Mouse (Mus musculus) intestine, embryonic 16.5 days (tissue): ENCODE results near the gene Mthfs. TPM values are rescaled to one million over a fixed set of nuclear protein-coding genes. Genes with fewer than 3 reads are reported as not detected.
A peak's percentile ranks its signal among the peaks of the same experiment; 100 is the strongest.
"Not testable (repeated sequence)": the region's sequence is repeated elsewhere in the genome, so short reads cannot be mapped to it uniquely, and the experiment has no call there.

Source experiments
- ATAC-seq: fragments of 200-750 bp; cut with Nextera tagmentation; 2 replicates; pipeline ENCODE4 v1.8.0; 2017; ENCODE audit warnings: moderate TSS enrichment, moderate library complexity
- H3K27ac ChIP-seq: fragments of 300-500 bp; sonication (generic); 2 replicates; pipeline ENCODE4 v1.5.1; 2014; ENCODE audit warnings: mild to moderate bottlenecking, low read length
- H3K27me3 ChIP-seq: fragments of 300-500 bp; sonication (generic); replicated peaks from 2 replicates; pipeline ENCODE4 v1.6.1; 2014; ENCODE audit warnings: low read length, control low read depth, mixed read lengths; ENCODE audit not compliant: control insufficient read depth, insufficient read depth
- H3K36me3 ChIP-seq: fragments of 300-500 bp; sonication (generic); 2 replicates; pipeline ENCODE4 v1.6.1; 2014; ENCODE audit warnings: low read length, control low read depth; ENCODE audit not compliant: control insufficient read depth, insufficient read depth
- H3K4me1 ChIP-seq: fragments of 300-500 bp; sonication (generic); 2 replicates; pipeline ENCODE4 v1.6.1; 2014; ENCODE audit warnings: low read length, control low read depth, mixed read lengths; ENCODE audit not compliant: control insufficient read depth, insufficient read depth
- H3K4me2 ChIP-seq: fragments of 300-500 bp; sonication (generic); 2 replicates; pipeline ENCODE4 v1.6.1; 2014; ENCODE audit warnings: low read depth, low read length, control low read depth
- H3K4me3 ChIP-seq: fragments of 300-500 bp; sonication (generic); 2 replicates; pipeline ENCODE4 v1.5.1; 2014; ENCODE audit warnings: mild to moderate bottlenecking, low read length
- H3K9ac ChIP-seq: fragments of 300-500 bp; sonication (generic); 2 replicates; pipeline ENCODE4 v1.6.1; 2014; ENCODE audit warnings: low read depth, low read length
- H3K9me3 ChIP-seq: fragments of 300-500 bp; sonication (generic); 2 replicates; pipeline ENCODE4 v1.6.1; 2016; ENCODE audit warnings: low read length, control low read depth; ENCODE audit not compliant: control insufficient read depth
- WGBS: fragments of 180-500 bp; shearing (Covaris S2); extraction: QIAGEN DNeasy Blood & Tissue Kit; methylation state at CpG from one replicate; pipeline ENCODE4 v1.1.7; 2014; 5-methylcytosine and 5-hydroxymethylcytosine counted together
- polyA plus RNA-seq: library from polyadenylated mRNA; unstranded; fragments of >200 nt; fragmentation: Nextera tagmentation; extraction: Ambion mirVana; gene quantifications from 2 replicates; pipeline ENCODE4 v1.2.1, GENCODE M21; 2015

Gene Mthfs
- 29.8 and 36.2 TPM in 2 replicates for polyA plus RNA-seq

GRCm38 (mm10) chr9:89210353-89211064 is at the start of gene Mthfs:
Mthfs (plus strand) TSS chr9:89210676.
- H3K9me3 ChIP-seq, H3K27ac ChIP-seq, H3K4me1 ChIP-seq, H3K27me3 ChIP-seq, H3K9ac ChIP-seq, H3K36me3 ChIP-seq: not testable (repeated sequence)
- H3K4me2 ChIP-seq: peak within 1 kb of the TSS; percentile 43
- WGBS: 23% methylated on average over 9 of the region's 12 CpGs
- peak; percentile 75 for ATAC-seq
- peak within 1 kb of the TSS; percentile 36 for H3K4me3 ChIP-seq

- H3K9me3 ChIP-seq, H3K9ac ChIP-seq, H3K4me1 ChIP-seq, H3K4me3 ChIP-seq, H3K36me3 ChIP-seq, ATAC-seq, H3K4me2 ChIP-seq, H3K27me3 ChIP-seq, H3K27ac ChIP-seq: not testable (repeated sequence)
These were observed 37.9 kb upstream of the Mthfs start for GRCm38 (mm10) chr9:89172539-89172938.

- not testable (repeated sequence) for H3K27ac ChIP-seq, ATAC-seq
- 30% methylated on average over 2 of the region's 3 CpGs for WGBS
These were observed 31.6 kb upstream of the Mthfs start for GRCm38 (mm10) chr9:89178833-89179232.

DNA sequence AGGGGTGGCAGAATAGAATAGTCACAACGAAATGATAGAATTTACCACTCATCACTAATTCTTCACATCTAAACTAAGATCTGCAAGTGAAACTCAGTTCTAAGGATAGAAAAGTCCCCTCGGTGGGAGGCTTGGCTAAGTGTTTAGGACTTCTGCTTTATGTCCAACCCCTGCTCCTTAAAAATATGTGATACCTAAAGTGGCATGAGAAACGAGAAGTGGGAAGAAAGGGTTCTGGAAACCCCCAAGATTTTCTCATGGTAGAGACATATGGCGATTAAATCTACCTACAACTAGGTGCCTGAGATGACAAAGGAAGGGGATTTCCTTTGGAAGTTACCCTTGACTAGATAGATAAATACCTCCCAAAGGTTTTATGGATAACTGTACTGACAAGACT is 31.0 kb upstream of the Mthfs start:
- not testable (repeated sequence) for H3K27ac ChIP-seq

More at GRCm38 (mm10) chr9:89178833-89179232, 31.6 kb upstream of the Mthfs start:
- H3K4me3 ChIP-seq, H3K36me3 ChIP-seq, H3K9ac ChIP-seq, H3K4me2 ChIP-seq, H3K4me1 ChIP-seq, H3K27me3 ChIP-seq, H3K9me3 ChIP-seq: not testable (repeated sequence)

GRCm38 (mm10) chr9:89187006-89187405 is 23.5 kb upstream of the Mthfs start:
- WGBS: 77% methylated on average over 15 of the region's 15 CpGs
- not testable (repeated sequence) for H3K27ac ChIP-seq, H3K9ac ChIP-seq, ATAC-seq, H3K36me3 ChIP-seq, H3K9me3 ChIP-seq, H3K4me2 ChIP-seq, H3K4me3 ChIP-seq, H3K27me3 ChIP-seq, H3K4me1 ChIP-seq

More for the DNA sequence above, 31.0 kb upstream of the Mthfs start:
- not testable (repeated sequence) for H3K9me3 ChIP-seq, H3K4me1 ChIP-seq, H3K9ac ChIP-seq, H3K36me3 ChIP-seq, H3K4me2 ChIP-seq, ATAC-seq, H3K4me3 ChIP-seq, H3K27me3 ChIP-seq
- 81% methylated on average over 2 of the region's 4 CpGs for WGBS

DNA sequence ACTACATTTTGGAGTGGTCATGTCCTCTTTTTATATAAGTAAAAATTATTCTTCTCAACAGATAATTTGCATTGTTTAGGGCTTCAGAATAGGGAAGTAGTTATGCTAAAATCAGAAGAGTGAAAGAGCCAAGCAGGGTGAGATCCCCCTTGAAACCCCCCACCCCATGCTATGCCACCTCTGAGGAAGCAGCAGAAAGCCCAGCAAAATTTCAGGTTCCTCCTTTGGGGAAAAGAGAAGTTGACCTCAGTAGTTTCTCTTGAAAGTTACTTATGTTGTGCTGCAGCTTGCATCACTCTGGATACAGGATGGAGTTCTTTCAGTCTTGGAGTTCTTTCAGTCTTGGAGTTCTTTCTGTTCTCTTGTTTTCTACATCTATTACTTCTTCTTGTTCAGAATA is 15.0 kb upstream of the Mthfs start:
- not testable (repeated sequence) for ATAC-seq, H3K36me3 ChIP-seq, H3K9me3 ChIP-seq, H3K4me3 ChIP-seq, H3K27me3 ChIP-seq, H3K4me2 ChIP-seq, H3K9ac ChIP-seq, H3K27ac ChIP-seq, H3K4me1 ChIP-seq

DNA sequence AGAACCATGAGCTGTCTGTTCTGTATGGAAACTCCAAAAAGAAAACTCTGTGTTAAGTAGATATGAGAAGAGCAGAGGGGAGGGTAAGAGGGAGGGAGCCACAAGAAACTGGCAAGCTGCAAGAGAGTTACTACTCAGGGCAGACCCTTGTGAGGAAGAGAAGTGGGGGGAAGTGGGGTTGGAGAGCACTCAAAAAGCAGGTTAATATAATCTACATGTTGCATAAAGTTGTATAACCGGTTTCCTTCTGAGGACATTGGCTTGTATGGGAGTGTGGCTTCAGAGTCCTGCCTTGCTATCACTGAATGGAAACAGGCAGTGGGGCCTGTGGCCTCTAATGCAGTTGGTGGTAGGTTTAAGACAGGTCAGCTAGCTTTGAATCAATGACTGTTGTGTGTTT is 13.0 kb upstream of the Mthfs start:
- WGBS: 55% methylated on average over 1 of the region's 1 CpGs
- not testable (repeated sequence) for H3K4me2 ChIP-seq, H3K4me1 ChIP-seq, H3K4me3 ChIP-seq, H3K9ac ChIP-seq, H3K27ac ChIP-seq, H3K36me3 ChIP-seq, H3K9me3 ChIP-seq, H3K27me3 ChIP-seq
- ATAC-seq: peak; percentile 89

- not testable (repeated sequence) for H3K9ac ChIP-seq, H3K27me3 ChIP-seq, H3K27ac ChIP-seq, H3K9me3 ChIP-seq, ATAC-seq, H3K4me2 ChIP-seq, H3K36me3 ChIP-seq, H3K4me3 ChIP-seq, H3K4me1 ChIP-seq
- WGBS: 84% methylated on average over 3 of the region's 3 CpGs
These were observed 12.1 kb upstream of the Mthfs start for GRCm38 (mm10) chr9:89198349-89198748.

DNA sequence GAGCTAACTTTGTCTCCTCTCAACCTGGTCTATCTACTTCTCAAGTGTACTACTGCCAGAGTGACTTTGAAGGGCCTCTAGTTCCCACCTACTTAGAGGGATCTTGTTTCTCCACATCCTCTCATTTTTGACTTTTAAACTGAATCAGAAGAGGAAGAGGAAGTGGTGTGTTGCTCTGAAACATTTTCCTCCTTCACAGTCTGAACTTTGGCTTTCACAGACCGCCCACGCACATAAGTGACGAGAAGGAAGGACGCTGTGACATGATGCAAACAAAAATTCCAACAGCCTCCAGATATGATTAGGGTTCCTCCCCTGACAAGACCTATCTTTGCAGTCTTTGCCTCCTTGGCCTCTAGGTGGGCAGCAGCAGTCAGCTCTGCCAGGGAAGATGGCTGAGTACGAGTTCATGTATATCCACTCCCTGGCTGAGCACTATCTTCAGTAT is 11.5 kb upstream of the Mthfs start, which contains the start of the genes Bcl2a1b and Gm29094:
Gene Bcl2a1b, plus strand, starts transcription at position 241 of the 448 bp plus-strand sequence.
Gene Gm29094, plus strand, starts transcription at position 411 of the 448 bp plus-strand sequence.
- H3K4me2 ChIP-seq, H3K27ac ChIP-seq, H3K36me3 ChIP-seq, H3K9me3 ChIP-seq, H3K4me3 ChIP-seq, H3K27me3 ChIP-seq, ATAC-seq, H3K4me1 ChIP-seq, H3K9ac ChIP-seq: not testable (repeated sequence)
- WGBS: 84% methylated on average over 5 of the region's 5 CpGs

DNA sequence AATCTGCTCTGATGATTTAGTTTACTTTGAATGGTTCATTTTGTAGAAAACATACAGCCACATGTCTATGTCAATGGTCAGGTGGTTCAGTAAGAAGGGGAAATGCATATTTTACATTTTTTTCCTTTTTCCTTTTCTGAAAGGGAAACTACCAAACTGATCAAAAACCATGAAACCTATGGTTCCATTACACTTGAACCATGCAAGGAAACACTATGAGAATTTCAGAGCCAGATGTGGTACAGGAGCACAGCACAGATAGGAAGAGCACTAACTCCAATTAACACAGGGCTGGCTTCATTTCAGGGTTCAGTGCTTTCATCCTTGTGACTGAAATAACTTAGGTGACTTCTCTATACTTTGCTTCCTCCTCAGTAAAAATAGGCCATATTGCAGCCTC is 8.2 kb upstream of the Mthfs start:
- not testable (repeated sequence) for H3K4me3 ChIP-seq, H3K9me3 ChIP-seq, H3K9ac ChIP-seq, H3K27ac ChIP-seq, H3K36me3 ChIP-seq, H3K27me3 ChIP-seq, H3K4me1 ChIP-seq, H3K4me2 ChIP-seq, ATAC-seq
